Mouse (Mus musculus) lung, postnatal 10 days (tissue): ENCODE data around the gene Sh3kbp1.

Experiments used
- DNase-seq: peaks from one replicate; pipeline ENCODE4 v3.0.0; 2021

The Sh3kbp1 gene

GRCm38 (mm10) chrX:159685521-159685920, 58.4 kb downstream of the Sh3kbp1 start:
- no peak for DNase-seq

GRCm38 (mm10) chrX:159686850-159687249, 59.8 kb downstream of the Sh3kbp1 start:
- DNase-seq: no peak

- DNase-seq: no peak
Observed at GRCm38 (mm10) chrX:159688698-159689097, 61.6 kb downstream of the Sh3kbp1 start.

DNA sequence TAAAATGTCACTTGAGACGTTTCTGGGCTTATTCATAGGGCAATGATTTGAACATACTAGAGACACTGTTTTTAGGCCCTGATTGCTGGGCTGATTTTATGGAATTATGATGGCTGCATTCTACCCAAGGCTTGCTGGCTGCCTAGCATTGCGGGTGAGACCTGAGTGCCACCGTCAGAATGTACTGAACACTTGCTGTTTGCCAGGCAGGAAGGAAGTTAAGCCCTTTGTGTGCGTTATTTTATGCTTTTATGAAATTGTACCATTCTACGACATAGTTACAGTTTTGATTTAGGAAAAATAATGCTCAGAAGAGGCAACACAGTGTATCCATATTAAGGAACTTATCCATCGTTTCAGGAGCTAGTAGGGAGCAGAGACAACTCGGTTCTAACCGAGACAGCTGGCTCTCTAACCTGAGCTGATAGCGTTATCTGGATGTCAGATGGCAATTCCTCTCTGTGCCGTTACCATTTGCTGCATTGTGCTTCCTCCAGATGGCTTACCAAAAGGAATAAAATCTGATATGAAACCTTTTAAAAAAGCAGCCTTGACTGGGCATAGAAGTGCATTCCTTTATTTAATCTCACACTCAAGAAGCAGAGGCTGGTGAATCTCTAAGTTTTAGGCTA, 62.8 kb downstream of the Sh3kbp1 start:
- DNase-seq: no peak

GRCm38 (mm10) chrX:159693126-159693525, 66.1 kb downstream of the Sh3kbp1 start:
- no peak for DNase-seq

DNA sequence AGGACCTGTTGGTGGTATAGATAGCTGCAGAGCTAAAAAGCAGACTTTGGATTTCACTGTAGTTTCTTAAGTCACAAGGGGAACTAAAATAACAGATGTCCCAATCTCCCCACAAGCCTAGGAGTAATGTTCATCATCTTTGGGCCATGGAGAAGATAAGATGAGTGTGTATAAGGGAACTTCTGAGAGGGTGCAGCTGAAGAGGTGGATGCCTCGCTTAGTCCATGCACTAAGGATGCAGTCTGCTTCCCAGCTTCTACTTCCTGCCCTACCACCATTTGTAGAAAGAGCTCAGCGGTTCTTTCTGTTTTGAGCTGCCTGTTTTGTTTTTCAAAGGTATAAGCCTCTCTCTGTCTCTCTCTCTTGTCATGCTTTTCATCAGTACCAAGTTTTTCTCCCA, 69.5 kb downstream of the Sh3kbp1 start:
- DNase-seq: no peak

GRCm38 (mm10) chrX:159697030-159697454, 70.0 kb downstream of the Sh3kbp1 start:
- peak; percentile 12 for DNase-seq

DNA sequence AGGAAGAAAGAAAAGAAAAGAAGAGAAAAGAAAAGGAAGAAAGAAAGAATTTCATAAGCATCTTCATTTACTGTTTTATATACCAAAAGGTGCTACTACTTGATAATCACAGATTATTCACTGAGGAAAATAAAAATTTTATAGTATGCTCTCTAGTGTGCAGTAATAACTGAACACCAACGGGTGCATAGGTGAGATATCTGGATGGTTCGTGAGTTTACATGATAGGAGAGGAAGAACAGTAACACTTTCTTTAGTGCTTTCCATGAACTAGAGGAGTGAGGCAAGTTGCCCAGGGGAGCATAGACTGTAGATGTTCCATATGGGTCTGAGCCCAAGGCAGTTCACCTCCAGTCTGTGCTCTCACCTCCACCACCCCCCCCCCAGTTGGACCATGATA, 75.8 kb downstream of the Sh3kbp1 start:
- no peak for DNase-seq

DNA sequence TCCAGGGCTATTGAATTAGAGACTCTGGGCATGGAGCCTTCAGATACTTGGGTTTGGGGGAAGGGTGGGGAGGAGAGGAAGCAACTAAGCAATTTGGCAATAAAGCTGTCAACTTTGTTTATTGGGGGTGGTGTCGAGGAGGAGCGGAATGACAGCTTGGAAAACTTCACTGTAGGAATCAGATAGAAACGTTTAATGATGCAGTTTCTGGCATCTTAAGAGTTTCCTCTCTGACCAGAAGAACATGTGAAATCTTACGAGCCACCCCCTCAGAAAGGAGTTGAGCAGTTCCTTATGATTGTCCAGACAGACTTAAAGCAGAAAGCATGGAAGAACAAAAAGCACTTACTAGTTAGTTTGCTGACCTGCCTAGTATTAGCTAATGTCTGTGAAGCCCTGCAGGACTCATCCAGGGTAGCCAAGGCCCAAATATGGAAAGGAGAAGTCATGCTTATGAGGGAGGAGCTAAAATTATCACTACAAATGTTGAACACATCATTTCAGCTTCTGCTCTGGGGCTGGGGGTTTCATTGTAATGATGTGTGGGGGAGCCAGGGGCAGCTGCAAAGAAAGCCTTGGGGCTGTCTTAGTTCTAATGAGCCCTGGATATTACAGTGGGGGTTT, 77.4 kb downstream of the Sh3kbp1 start:
- DNase-seq: peak; percentile 60

DNA sequence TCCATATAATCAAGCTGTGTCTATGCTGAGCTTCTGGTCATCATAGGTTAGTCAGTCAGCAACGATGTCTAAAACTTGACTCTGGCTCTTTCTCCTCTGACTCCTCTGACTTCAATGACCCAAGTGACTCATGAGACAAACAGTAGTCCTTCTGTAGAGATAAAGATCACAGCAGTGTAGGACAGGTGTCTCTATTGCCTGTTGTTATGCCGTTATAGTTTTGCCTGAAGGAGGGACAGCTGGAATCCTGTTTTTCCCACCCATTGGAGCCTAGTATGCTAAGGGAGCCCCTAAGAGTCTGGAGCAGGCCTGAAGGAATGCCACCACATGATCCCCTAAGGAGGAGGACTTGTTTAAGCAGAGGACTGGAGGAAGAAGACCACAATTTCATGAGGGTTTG, 78.3 kb downstream of the Sh3kbp1 start:
- no peak for DNase-seq

DNA sequence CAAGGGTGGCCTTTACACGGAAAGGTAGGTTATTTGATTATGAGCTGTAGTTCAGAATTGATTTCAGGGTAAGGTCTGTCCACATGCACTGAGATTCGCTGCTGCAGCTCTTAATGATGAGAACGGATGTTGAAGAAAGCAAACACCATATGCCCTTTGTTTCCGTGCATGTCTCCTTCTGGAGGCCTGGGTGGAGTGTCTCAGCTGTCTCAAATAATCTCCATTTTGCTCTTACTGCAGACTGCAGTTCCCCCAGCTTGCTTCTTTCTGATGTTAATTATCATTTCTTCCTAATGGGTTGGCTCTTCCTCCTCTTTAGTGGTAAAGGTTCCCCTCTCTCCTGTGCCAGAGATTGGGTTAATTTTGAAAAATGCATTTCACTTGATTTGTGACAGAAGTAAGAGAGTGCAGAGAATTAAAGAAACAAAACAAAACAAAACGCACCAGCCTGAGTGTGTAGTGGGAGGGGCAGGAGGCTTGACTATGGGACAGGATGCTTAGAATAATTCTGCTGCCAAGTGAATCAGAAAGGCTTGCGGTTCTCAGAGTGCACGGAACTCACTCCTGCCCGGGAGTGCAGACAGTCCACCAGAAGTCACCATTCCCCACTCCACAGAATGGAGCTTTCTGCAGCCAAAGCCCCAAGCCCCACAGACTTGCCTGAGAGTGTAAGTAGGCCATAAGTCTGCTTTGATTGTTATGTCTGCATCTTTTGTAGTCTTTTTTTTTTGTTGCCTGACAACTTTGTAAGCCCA, 81.2 kb downstream of the Sh3kbp1 start:
- peak; percentile 21 for DNase-seq

GRCm38 (mm10) chrX:159709296-159709695, 82.2 kb downstream of the Sh3kbp1 start:
- DNase-seq: no peak

DNA sequence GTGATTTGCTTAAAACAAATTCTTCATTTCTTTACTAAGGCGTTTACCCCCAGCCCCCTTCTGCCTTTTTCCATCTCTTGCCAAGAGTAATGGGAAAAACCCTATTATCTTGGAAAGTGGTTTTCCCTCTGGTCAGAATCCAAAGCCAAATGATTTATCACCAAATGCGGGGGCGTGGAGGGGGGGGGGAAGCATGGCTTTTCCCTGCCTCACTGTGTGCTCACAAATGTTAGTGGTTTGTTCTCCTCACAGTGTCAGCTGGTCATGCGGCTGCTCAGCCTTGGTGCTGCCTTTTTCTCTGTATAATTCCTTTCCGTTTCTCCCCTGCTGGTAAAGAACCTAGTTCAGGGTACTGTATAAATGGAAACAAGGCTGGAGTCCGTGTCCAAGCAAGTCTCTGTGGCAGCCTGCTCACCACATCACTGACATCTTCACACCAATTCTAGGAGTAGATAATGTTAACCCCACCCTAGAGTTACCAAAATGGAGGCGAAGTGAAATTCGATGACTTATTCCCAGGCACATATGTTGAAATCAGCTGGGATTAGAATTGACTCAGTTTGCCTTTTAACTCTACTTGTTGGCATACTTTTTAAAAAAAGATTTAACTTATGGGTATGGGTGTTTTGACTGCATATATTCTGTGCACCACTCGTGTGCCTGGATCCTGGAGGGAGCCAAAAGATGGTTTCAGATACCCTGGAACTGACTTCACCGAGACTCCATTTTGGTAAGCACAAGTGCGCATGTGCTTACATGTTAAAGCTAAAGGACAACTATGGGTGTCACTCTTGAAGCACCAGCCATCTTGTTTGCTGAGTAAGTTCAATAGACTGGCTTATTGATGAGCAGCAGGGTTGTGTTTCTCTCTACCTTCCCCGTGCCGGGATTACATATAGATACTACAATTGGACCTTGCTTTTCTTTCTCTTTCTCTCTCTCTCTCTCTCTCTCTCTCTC, 84.3 kb downstream of the Sh3kbp1 start:
- DNase-seq: no peak

GRCm38 (mm10) chrX:159713191-159713590, 86.1 kb downstream of the Sh3kbp1 start:
- no peak for DNase-seq

- DNase-seq: no peak
Observed at GRCm38 (mm10) chrX:159721390-159721789, 94.3 kb downstream of the Sh3kbp1 start.

DNA sequence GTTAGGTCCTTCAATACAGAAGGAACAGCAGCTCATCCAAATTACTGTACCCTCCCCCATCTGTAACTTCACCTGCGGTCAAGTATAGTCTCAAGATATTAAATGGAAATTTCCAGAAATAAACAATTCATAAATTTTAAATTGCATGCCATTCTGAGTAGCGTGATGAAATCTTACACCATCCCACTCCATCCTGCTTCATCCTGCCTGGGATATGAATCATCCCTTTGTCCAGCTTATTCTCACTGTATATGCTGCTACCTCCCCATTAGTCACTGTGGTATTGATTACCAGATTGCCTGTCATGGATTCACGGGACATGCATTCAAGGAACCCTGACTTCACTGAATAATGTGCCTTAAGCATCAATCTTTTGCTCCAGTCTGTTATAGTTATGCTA, 104.3 kb downstream of the Sh3kbp1 start:
- DNase-seq: no peak

DNA sequence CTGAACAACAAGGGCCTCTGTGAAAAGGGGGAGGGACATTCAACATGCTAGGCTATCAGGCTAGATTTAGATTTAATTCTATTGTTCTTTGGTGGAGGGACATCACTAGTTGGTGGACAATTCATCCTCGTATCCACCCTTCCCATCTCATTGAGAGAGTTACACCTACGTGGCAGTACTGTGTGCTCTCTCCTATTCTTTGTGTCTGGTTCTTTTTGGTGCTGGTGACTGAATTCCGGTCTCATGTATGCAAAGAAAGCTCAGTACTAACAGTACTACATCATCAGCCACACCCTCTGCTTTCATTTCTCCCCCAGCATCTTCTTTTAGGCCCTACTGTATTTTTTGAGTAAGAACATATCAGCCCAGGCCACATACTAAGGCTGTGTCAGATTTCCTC, 105.8 kb downstream of the Sh3kbp1 start:
- no peak for DNase-seq

GRCm38 (mm10) chrX:159733948-159734347, 106.9 kb downstream of the Sh3kbp1 start:
- DNase-seq: no peak

- no peak for DNase-seq
Observed at GRCm38 (mm10) chrX:159735513-159736099, 108.5 kb downstream of the Sh3kbp1 start.

DNA sequence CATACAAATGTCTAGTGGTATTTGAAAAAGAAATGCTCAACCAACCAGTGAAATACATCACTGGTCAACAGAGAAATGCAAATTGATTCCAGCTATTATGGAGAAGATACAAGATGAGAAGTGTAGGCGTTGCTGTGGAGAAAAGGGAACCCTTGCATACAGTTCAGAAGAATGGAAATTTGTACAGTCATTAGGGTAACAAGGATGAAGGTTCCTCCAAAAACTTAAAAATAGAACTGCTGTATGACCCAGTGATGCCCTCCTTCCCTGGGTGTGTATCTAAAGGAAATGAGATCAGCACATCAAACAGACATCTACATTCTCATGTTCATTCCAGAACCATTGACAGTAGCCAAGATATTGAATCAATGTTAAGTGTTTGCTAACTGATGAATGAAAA, 110.3 kb downstream of the Sh3kbp1 start:
- no peak for DNase-seq

DNA sequence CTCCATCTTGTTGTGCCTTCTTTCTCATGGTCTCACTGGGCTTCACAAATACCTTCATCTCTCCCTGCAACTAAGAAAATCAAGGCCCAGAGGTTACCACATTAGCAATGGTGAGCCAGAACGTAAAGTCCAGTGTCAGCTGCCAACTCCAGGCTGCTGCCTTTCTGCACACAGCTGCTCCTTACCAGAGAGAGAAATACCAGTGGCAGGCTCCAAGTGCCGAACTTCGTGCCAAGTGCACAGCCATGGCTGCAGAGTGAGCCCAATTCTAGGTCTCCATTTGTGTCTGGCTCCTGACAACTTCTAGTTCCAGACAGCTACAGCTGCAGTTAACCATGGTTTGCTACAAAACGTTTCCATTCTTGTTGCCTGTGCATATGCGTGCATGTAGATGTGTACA, 117.0 kb downstream of the Sh3kbp1 start:
- peak; percentile 49 for DNase-seq

GRCm38 (mm10) chrX:159744620-159745019, 117.5 kb downstream of the Sh3kbp1 start:
- no peak for DNase-seq

GRCm38 (mm10) chrX:159751834-159752233, 124.8 kb downstream of the Sh3kbp1 start:
- peak; percentile 60 for DNase-seq
